Mouse (Mus musculus) testis, adult 2 months (tissue): ENCODE measurements around the gene Sucnr1.

Source experiments
- CTCF ChIP-seq: fragments of 200-500 bp; IDR thresholded peaks from 2 replicates; pipeline ENCODE4 v1.5.1; 2012; ENCODE audit warnings: low read depth, mild to moderate bottlenecking, inconsistent platforms, low read length, moderate library complexity; ENCODE audit not compliant: control insufficient read depth, insufficient read depth, insufficient replicate concordance
- POLR2A ChIP-seq: fragments of 200-500 bp; IDR thresholded peaks from 2 replicates; pipeline ENCODE4 v1.6.1; 2012; ENCODE audit warnings: low read depth, mild to moderate bottlenecking, inconsistent platforms, low read length, moderate library complexity; ENCODE audit not compliant: control insufficient read depth

GRCm38 (mm10) chr3:60096941-60097340, 15.3 kb downstream of the Sucnr1 start:
- no peak for TF ChIP-seq POLR2A
- TF ChIP-seq CTCF, result no peak
